Mouse (Mus musculus): ENCODE results near the gene Zc3h6.

- no peak for TF ChIP-seq CTCF (IDR thresholded peaks at IDR 0.05; ENCODE audit: low read depth, low read length)
- no peak for TF ChIP-seq POLR2A (IDR thresholded peaks at IDR 0.05; ENCODE audit: borderline replicate concordance, low read depth, low read length)
Observed at GRCm38 (mm10) chr2:129047811-129048210, 80.6 kb downstream of the Zc3h6 start, which contains the start of gene Vinac1.
